Mouse (Mus musculus) liver, adult 2 months (tissue): ENCODE results near the gene Pigyl.

Experiments
- CTCF ChIP-seq: fragments of 200-500 bp; IDR thresholded peaks from 2 replicates; pipeline ENCODE4 v1.5.1; 2011; ENCODE audit warnings: low read depth, low read length, control low read depth
- POLR2A ChIP-seq: fragments of 200-500 bp; IDR thresholded peaks from 2 replicates; pipeline ENCODE4 v1.6.1; 2011; ENCODE audit warnings: low read length, control low read depth; ENCODE audit not compliant: insufficient read depth; ENCODE audit errors: extremely low read depth

- TF ChIP-seq CTCF (peak; percentile 78), POLR2A (no peak)
Measured at GRCm38 (mm10) chr9:22143108-22144037, 13.3 kb upstream of the Pigyl start.
